Mouse (Mus musculus) forebrain, embryonic 10.5 days (tissue): ENCODE data around the gene Fmn2. TPM values are rescaled to one million over a fixed set of nuclear protein-coding genes. Genes with fewer than 3 reads are reported as not detected.
A peak's percentile ranks its signal among the peaks of the same experiment; 100 is the strongest.

Experiments
- DNase-seq: peaks from one replicate; pipeline ENCODE4 v3.0.0-alpha.2; 2017; ENCODE audit warnings: low spot score; ENCODE audit errors: extremely low spot score
- H3K27ac ChIP-seq: fragments of 300-500 bp; sonication (generic); 2 replicates; pipeline ENCODE4 v1.5.1; 2016; ENCODE audit warnings: mild to moderate bottlenecking
- H3K27me3 ChIP-seq: fragments of 300-500 bp; sonication (generic); 2 replicates; pipeline ENCODE4 v1.6.1; 2016; ENCODE audit warnings: mild to moderate bottlenecking; ENCODE audit not compliant: poor library complexity, severe bottlenecking
- H3K36me3 ChIP-seq: fragments of 300-500 bp; sonication (generic); replicated peaks from 2 replicates; pipeline ENCODE4 v1.6.1; 2016; ENCODE audit warnings: mild to moderate bottlenecking, moderate library complexity
- H3K4me1 ChIP-seq: fragments of 300-500 bp; sonication (generic); 2 replicates; pipeline ENCODE4 v1.6.1; 2016
- H3K4me3 ChIP-seq: fragments of 300-500 bp; sonication (generic); 2 replicates; pipeline ENCODE4 v1.5.1; 2016; ENCODE audit warnings: mild to moderate bottlenecking, moderate library complexity
- H3K9me3 ChIP-seq: fragments of 300-500 bp; sonication (generic); 2 replicates; pipeline ENCODE4 v1.6.1; 2016; ENCODE audit warnings: mild to moderate bottlenecking, moderate library complexity
- WGBS: fragments of 180-500 bp; shearing (Covaris S2); methylation state at CpG from one replicate; pipeline ENCODE4 v1.1.7; 2016; 5-methylcytosine and 5-hydroxymethylcytosine counted together
- polyA plus RNA-seq: library from polyadenylated mRNA; unstranded; fragments of >200 nt; fragmentation: Nextera tagmentation; extraction: Ambion mirVana; gene quantifications from 2 replicates; pipeline ENCODE4 v1.2.1, GENCODE M21; 2016

The Fmn2 gene
- polyA plus RNA-seq, 1 experiment from 2014 or later: 4.1 TPM

- Histone ChIP-seq H3K9me3 (no peaks in the 10 kb centered on the region), H3K36me3 (peaks cover 9% of the 10 kb centered on the region; the same call in 1 of the 2 replicates), H3K27ac (no peak overlapping the region), H3K4me1 (no peaks in the 10 kb centered on the region), H3K4me3 (no peak overlapping the region), H3K27me3 (no peaks in the 10 kb centered on the region)
- DNase-seq: no peak
- WGBS: 91% methylated on average over 3 of the region's 3 CpGs
Measured at GRCm38 (mm10) chr1:174568609-174569008, 67.0 kb downstream of the Fmn2 start.

- WGBS: 77% methylated on average over 5 of the region's 5 CpGs
- Histone ChIP-seq H3K9me3 (no peaks in the 10 kb centered on the region), H3K27ac (no peak overlapping the region), H3K4me3 (no peak overlapping the region), H3K4me1 (no peaks in the 10 kb centered on the region), H3K27me3 (no peaks in the 10 kb centered on the region), H3K36me3 (0 out of 2 replicates have a peak, but pooled peaks cover 2% of the 10 kb centered on the region)
- DNase-seq: no peak
Measured at GRCm38 (mm10) chr1:174592420-174592980, 90.9 kb downstream of the Fmn2 start.

GRCm38 (mm10) chr1:174594989-174595388 is 93.4 kb downstream of the Fmn2 start:
- Histone ChIP-seq H3K9me3 (no peaks in the 10 kb centered on the region), H3K4me3 (no peak overlapping the region), H3K4me1 (no peaks in the 10 kb centered on the region), H3K27ac (no peak overlapping the region), H3K27me3 (no peaks in the 10 kb centered on the region), H3K36me3 (0 out of 2 replicates have a peak, but pooled peaks cover 12% of the 10 kb centered on the region)
- DNase-seq: peak; percentile 52
- 9% methylated on average over 4 of the region's 4 CpGs for WGBS

- H3K4me3 ChIP-seq: no peak overlapping the region
- H3K36me3 ChIP-seq: peaks cover 12% of the 10 kb centered on the region; the same call in 1 of the 2 replicates
- no peak overlapping the region for H3K27ac ChIP-seq
- H3K9me3 ChIP-seq: no peaks in the 10 kb centered on the region
- H3K27me3 ChIP-seq: no peaks in the 10 kb centered on the region
- DNase-seq: no peak
- 73% methylated on average over 3 of the region's 3 CpGs for WGBS
- H3K4me1 ChIP-seq: no peaks in the 10 kb centered on the region
Measured at GRCm38 (mm10) chr1:174597495-174597894, 95.9 kb downstream of the Fmn2 start.

GRCm38 (mm10) chr1:174598226-174598625 is 96.6 kb downstream of the Fmn2 start:
- Histone ChIP-seq H3K9me3 (no peaks in the 10 kb centered on the region), H3K27me3 (no peaks in the 10 kb centered on the region), H3K27ac (no peak overlapping the region), H3K4me3 (no peak overlapping the region), H3K4me1 (no peaks in the 10 kb centered on the region), H3K36me3 (peaks cover 12% of the 10 kb centered on the region; the same call in 1 of the 2 replicates)
- DNase-seq: no peak
- 94% methylated on average over 6 of the region's 6 CpGs for WGBS

GRCm38 (mm10) chr1:174600041-174600440 is 98.4 kb downstream of the Fmn2 start:
- Histone ChIP-seq H3K4me1 (no peaks in the 10 kb centered on the region), H3K9me3 (no peaks in the 10 kb centered on the region), H3K36me3 (peaks cover 12% of the 10 kb centered on the region; the same call in 1 of the 2 replicates), H3K4me3 (no peak overlapping the region), H3K27ac (no peak overlapping the region), H3K27me3 (no peaks in the 10 kb centered on the region)
- DNase-seq: no peak
- WGBS: 92% methylated on average over 2 of the region's 2 CpGs

GRCm38 (mm10) chr1:174600620-174601019 is 99.0 kb downstream of the Fmn2 start:
- Histone ChIP-seq H3K4me1 (no peaks in the 10 kb centered on the region), H3K27me3 (no peaks in the 10 kb centered on the region), H3K9me3 (no peaks in the 10 kb centered on the region), H3K36me3 (peaks cover 12% of the 10 kb centered on the region; the same call in 1 of the 2 replicates), H3K27ac (no peak overlapping the region), H3K4me3 (no peak overlapping the region)
- no peak for DNase-seq
- WGBS: 60% methylated on average over 1 of the region's 1 CpGs

- H3K4me1 ChIP-seq: no peaks in the 10 kb centered on the region
- DNase-seq: no peak
- no peaks in the 10 kb centered on the region for H3K27me3 ChIP-seq
- WGBS: 74% methylated on average over 4 of the region's 4 CpGs
- no peak overlapping the region for H3K4me3 ChIP-seq
- H3K36me3 ChIP-seq: peaks cover 14% of the 10 kb centered on the region
- no peak overlapping the region for H3K27ac ChIP-seq
- no peaks in the 10 kb centered on the region for H3K9me3 ChIP-seq
Measured at GRCm38 (mm10) chr1:174617368-174617767, 115.7 kb downstream of the Fmn2 start.

- no peak for DNase-seq
- H3K9me3 ChIP-seq: no peaks in the 10 kb centered on the region
- no peaks in the 10 kb centered on the region for H3K36me3 ChIP-seq
- H3K4me3 ChIP-seq: no peak overlapping the region
- H3K27ac ChIP-seq: no peak overlapping the region
- no peaks in the 10 kb centered on the region for H3K4me1 ChIP-seq
- 33% methylated on average over 1 of the region's 1 CpGs for WGBS
- no peaks in the 10 kb centered on the region for H3K27me3 ChIP-seq
Measured at GRCm38 (mm10) chr1:174621512-174621911, 119.9 kb downstream of the Fmn2 start.

- Histone ChIP-seq H3K27ac (no peak overlapping the region), H3K36me3 (peaks cover 5% of the 10 kb centered on the region), H3K9me3 (no peaks in the 10 kb centered on the region), H3K4me3 (no peak overlapping the region), H3K27me3 (no peaks in the 10 kb centered on the region), H3K4me1 (no peaks in the 10 kb centered on the region)
- no peak for DNase-seq
- WGBS: 46% methylated on average over 3 of the region's 3 CpGs
Measured at GRCm38 (mm10) chr1:174623054-174623453, 121.4 kb downstream of the Fmn2 start.

- Histone ChIP-seq H3K27me3 (no peaks in the 10 kb centered on the region), H3K36me3 (peaks cover 8% of the 10 kb centered on the region), H3K9me3 (no peaks in the 10 kb centered on the region), H3K4me1 (peaks cover 7% of the 10 kb centered on the region), H3K4me3 (no peak overlapping the region), H3K27ac (no peak overlapping the region)
- WGBS: 72% methylated on average over 1 of the region's 1 CpGs
- DNase-seq: no peak
Measured at GRCm38 (mm10) chr1:174630074-174630473, 128.4 kb downstream of the Fmn2 start.

GRCm38 (mm10) chr1:174636291-174636690 is 134.7 kb downstream of the Fmn2 start:
- no peak for DNase-seq
- Histone ChIP-seq H3K27ac (no peak overlapping the region), H3K4me3 (no peak overlapping the region), H3K4me1 (peaks cover 9% of the 10 kb centered on the region), H3K27me3 (no peaks in the 10 kb centered on the region), H3K9me3 (no peaks in the 10 kb centered on the region), H3K36me3 (no peaks in the 10 kb centered on the region; the same call in 1 of the 2 replicates)
- 95% methylated on average over 4 of the region's 4 CpGs for WGBS

- Histone ChIP-seq H3K27me3 (no peaks in the 10 kb centered on the region), H3K27ac (no peak overlapping the region), H3K4me3 (no peak overlapping the region), H3K36me3 (no peaks in the 10 kb centered on the region), H3K9me3 (no peaks in the 10 kb centered on the region), H3K4me1 (peaks cover 9% of the 10 kb centered on the region)
- no peak for DNase-seq
- WGBS: 52% methylated on average over 6 of the region's 6 CpGs
Measured at GRCm38 (mm10) chr1:174637564-174638085, 136.0 kb downstream of the Fmn2 start.
